Mouse (Mus musculus) MEL (cell line): ENCODE data around the gene Enox1.

Experiments
- BHLHE40 ChIP-seq: IDR thresholded peaks from 2 replicates; pipeline ENCODE4 v1.6.1; 2012; ENCODE audit warnings: low read depth, mild to moderate bottlenecking, inconsistent platforms, low read length, improper control_type of control experiment, borderline replicate concordance
- CTCF ChIP-seq, 3 experiments: IDR thresholded peaks in 2 of 3; conservative IDR thresholded peaks in 1 of 3; 2 replicates each; pipeline ENCODE4 v1.5.1; 2011 to 2012; ENCODE audit warnings: low read length in 3 of 3, low read depth in 2 of 3, mild to moderate bottlenecking in 2 of 3, improper control_type of control experiment in 1 of 3, inconsistent platforms in 1 of 3, mixed read lengths in 1 of 3, moderate library complexity in 1 of 3; ENCODE audit not compliant: control insufficient read depth in 1 of 3, insufficient read depth in 1 of 3, poor library complexity in 1 of 3, severe bottlenecking in 1 of 3
- EP300 ChIP-seq, 2 experiments: IDR thresholded peaks; 2 replicates each; pipeline ENCODE4 v1.6.1; 2011; ENCODE audit warnings: improper control_type of control experiment in 2 of 2, low read length in 2 of 2, low read depth in 1 of 2, mild to moderate bottlenecking in 1 of 2
- GABPA ChIP-seq: IDR thresholded peaks from 2 replicates; pipeline ENCODE4 v1.6.1; 2012; ENCODE audit warnings: low read depth, mild to moderate bottlenecking, inconsistent platforms, low read length, improper control_type of control experiment, moderate library complexity
- GATA1 ChIP-seq: IDR thresholded peaks from 2 replicates; pipeline ENCODE4 v1.6.1; 2011; ENCODE audit warnings: low read depth, low read length, improper control_type of control experiment
- HCFC1 ChIP-seq: IDR thresholded peaks from 2 replicates; pipeline ENCODE4 v1.6.1; 2012; ENCODE audit warnings: low read depth, mild to moderate bottlenecking, inconsistent platforms, low read length, improper control_type of control experiment, moderate library complexity
- KAT2A ChIP-seq: conservative IDR thresholded peaks from 2 replicates; pipeline ENCODE4 v1.6.1; 2012; ENCODE audit warnings: low read depth, low read length, improper control_type of control experiment, inconsistent platforms
- POLR2A ChIP-seq, 2 experiments: IDR thresholded peaks; 2 replicates each; pipeline ENCODE4 v1.6.1; 2011 to 2012; ENCODE audit warnings: low read length in 2 of 2, mild to moderate bottlenecking in 2 of 2, control low read depth in 1 of 2, improper control_type of control experiment in 1 of 2, low read depth in 1 of 2, moderate library complexity in 1 of 2; ENCODE audit not compliant: control insufficient read depth in 1 of 2, insufficient read depth in 1 of 2, poor library complexity in 1 of 2
- SIN3A ChIP-seq: IDR thresholded peaks from 2 replicates; pipeline ENCODE4 v1.6.1; 2012; ENCODE audit warnings: low read length, improper control_type of control experiment, inconsistent platforms
- SMC3 ChIP-seq: IDR thresholded peaks from 2 replicates; pipeline ENCODE4 v1.6.1; 2011; ENCODE audit warnings: low read depth, low read length, improper control_type of control experiment
- TAL1 ChIP-seq: IDR thresholded peaks from 2 replicates; pipeline ENCODE4 v1.6.1; 2012; ENCODE audit warnings: mild to moderate bottlenecking, inconsistent platforms, low read length, moderate library complexity, mixed read lengths
- ZKSCAN1 ChIP-seq: IDR thresholded peaks from 2 replicates; pipeline ENCODE4 v1.6.1; 2012; ENCODE audit warnings: low read depth, mild to moderate bottlenecking, inconsistent platforms, low read length, improper control_type of control experiment, moderate library complexity

GRCm38 (mm10) chr14:77463919-77464318 lies 307.4 kb downstream of the Enox1 start:
- no peak for TF ChIP-seq GATA1
- TF ChIP-seq CTCF (IDR thresholded peaks at IDR 0.05 in 2 of 3, conservative IDR thresholded peaks at IDR 0.05 in 1 of 3; ENCODE audit: control insufficient read depth in 1 of 3, insufficient read depth in 1 of 3, low read depth in 2 of 3, low read length in 3 of 3, poor library complexity in 1 of 3, severe bottlenecking in 1 of 3): no peak
- TF ChIP-seq BHLHE40: no peak
- no peak for TF ChIP-seq GABPA
- no peak for TF ChIP-seq HCFC1
- no peak for TF ChIP-seq TAL1
- TF ChIP-seq ZKSCAN1: no peak
- no peak for TF ChIP-seq KAT2A
- TF ChIP-seq SMC3: no peak
- no peak for TF ChIP-seq SIN3A
- no peak for TF ChIP-seq POLR2A (IDR thresholded peaks at IDR 0.05; ENCODE audit: control insufficient read depth in 1 of 2, insufficient read depth in 1 of 2, low read depth in 1 of 2, low read length in 2 of 2, poor library complexity in 1 of 2)
- no peak for TF ChIP-seq EP300 (IDR thresholded peaks at IDR 0.05; ENCODE audit: low read depth in 1 of 2, low read length in 2 of 2)
